Mouse (Mus musculus) forebrain, embryonic 10.5 days (tissue): ENCODE data around the gene Plppr2. TPM values are rescaled to one million over a fixed set of nuclear protein-coding genes. Genes with fewer than 3 reads are reported as not detected.

Experiments used
- polyA plus RNA-seq: library from polyadenylated mRNA; unstranded; fragments of >200 nt; fragmentation: Nextera tagmentation; extraction: Ambion mirVana; gene quantifications from 2 replicates; pipeline ENCODE4 v1.2.1, GENCODE M21; 2016

The Plppr2 gene
- polyA plus RNA-seq, 1 experiment from 2014 or later: 11.5 TPM

Other genes starting within 250 kb of the Plppr2 start
- 58.5 and 60.0 TPM in 2 replicates for gene Ldlr, start 213.6 kb upstream of the Plppr2 start, polyA plus RNA-seq
- gene Spc24, start 176.7 kb upstream of the Plppr2 start, polyA plus RNA-seq: 196 and 197 TPM in 2 replicates
- 8.6 and 8.9 TPM in 2 replicates for gene Kank2, start 138.3 kb upstream of the Plppr2 start, polyA plus RNA-seq
- gene Angptl8, start 101.5 kb upstream of the Plppr2 start, polyA plus RNA-seq: 0.62 and 0.94 TPM in 2 replicates
- gene Dock6, start 84.4 kb upstream of the Plppr2 start, polyA plus RNA-seq: 24.2 and 24.7 TPM in 2 replicates
- 5.1 and 5.3 TPM in 2 replicates for gene Rab3d, start 18.8 kb upstream of the Plppr2 start, polyA plus RNA-seq
- gene Ccdc159, start 9.6 kb upstream of the Plppr2 start, polyA plus RNA-seq: 3.5 and 3.6 TPM in 2 replicates
- 32.0 and 33.7 TPM in 2 replicates for gene Tmem205, start 9.5 kb upstream of the Plppr2 start, polyA plus RNA-seq
- gene Swsap1, start 18.7 kb downstream of the Plppr2 start, polyA plus RNA-seq: 7.2 and 9.6 TPM in 2 replicates
- gene Epor, start 26.5 kb downstream of the Plppr2 start, polyA plus RNA-seq: 10.2 and 10.8 TPM in 2 replicates
- 4.7 and 5.2 TPM in 2 replicates for gene Rgl3, start 52.4 kb downstream of the Plppr2 start, polyA plus RNA-seq
- gene Ccdc151, start 65.6 kb downstream of the Plppr2 start, polyA plus RNA-seq: 4.6 and 5.0 TPM in 2 replicates
- 109 and 110 TPM in 2 replicates for gene Prkcsh, start 65.8 kb downstream of the Plppr2 start, polyA plus RNA-seq
- gene Elavl3, start 115.0 kb downstream of the Plppr2 start, polyA plus RNA-seq: 11.2 and 14.8 TPM in 2 replicates
- not detected in 2 replicates for gene Gm49318, start 134.2 kb downstream of the Plppr2 start, polyA plus RNA-seq
- 10.0 and 11.3 TPM in 2 replicates for gene Zfp653, start 134.3 kb downstream of the Plppr2 start, polyA plus RNA-seq
- 42.0 and 43.2 TPM in 2 replicates for gene Ecsit, start 148.4 kb downstream of the Plppr2 start, polyA plus RNA-seq
- gene Cnn1, start 162.2 kb downstream of the Plppr2 start, polyA plus RNA-seq: 0.46 and 1.0 TPM in 2 replicates
- gene Elof1, start 180.1 kb downstream of the Plppr2 start, polyA plus RNA-seq: 250 and 254 TPM in 2 replicates
- 19.2 and 26.1 TPM in 2 replicates for gene Acp5, start 198.7 kb downstream of the Plppr2 start, polyA plus RNA-seq
- gene Pigyl, start 219.8 kb downstream of the Plppr2 start, polyA plus RNA-seq: 53.3 and 56.9 TPM in 2 replicates